Mouse (Mus musculus) 3T3-L1 (cell line): ENCODE results near the gene Pdxdc1.
"Not testable (repeated sequence)": the region's sequence is repeated elsewhere in the genome, so short reads cannot be mapped to it uniquely, and the experiment has no call there.

Experiments
- DNase-seq: peaks from one replicate; pipeline ENCODE4 v3.0.0-alpha.2; 2015; ENCODE audit warnings: low read depth, low spot score

The Pdxdc1 gene

GRCm38 (mm10) chr16:13883094-13883774 is 19.7 kb downstream of the Pdxdc1 start:
- no peak for DNase-seq

GRCm38 (mm10) chr16:13875483-13875882 is 27.4 kb downstream of the Pdxdc1 start:
- peak; percentile 57 for DNase-seq

DNA sequence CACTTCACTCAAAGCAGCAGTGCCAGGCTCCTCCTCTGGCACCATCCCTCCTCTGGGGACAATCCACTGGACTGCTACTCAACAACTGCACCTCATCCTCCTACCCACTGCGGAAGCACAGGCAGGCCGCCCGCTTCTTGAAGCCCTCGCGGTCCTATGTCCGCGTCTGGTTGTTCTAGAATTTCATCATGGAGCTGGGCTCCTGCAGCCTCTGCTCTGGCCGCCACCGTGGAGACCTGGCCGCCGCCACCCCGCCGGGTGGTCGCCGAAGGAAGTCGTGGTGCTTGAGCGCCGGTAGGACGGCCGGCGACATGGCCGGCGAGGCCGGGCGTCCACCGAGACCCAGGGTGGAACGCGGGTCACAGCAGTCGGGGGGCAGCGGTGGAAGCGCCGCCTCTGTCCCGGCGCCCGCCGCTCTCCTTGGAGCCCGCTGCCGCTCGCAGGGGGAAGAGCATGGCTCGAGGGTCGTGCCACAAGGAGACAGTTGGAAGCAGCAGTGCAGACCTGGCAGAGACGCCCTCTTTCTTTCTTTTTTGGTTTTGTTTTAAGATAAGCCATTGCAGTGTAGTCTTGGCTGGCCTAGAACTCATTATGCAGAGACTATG is 34.9 kb downstream of the Pdxdc1 start:
- DNase-seq: no peak

DNA sequence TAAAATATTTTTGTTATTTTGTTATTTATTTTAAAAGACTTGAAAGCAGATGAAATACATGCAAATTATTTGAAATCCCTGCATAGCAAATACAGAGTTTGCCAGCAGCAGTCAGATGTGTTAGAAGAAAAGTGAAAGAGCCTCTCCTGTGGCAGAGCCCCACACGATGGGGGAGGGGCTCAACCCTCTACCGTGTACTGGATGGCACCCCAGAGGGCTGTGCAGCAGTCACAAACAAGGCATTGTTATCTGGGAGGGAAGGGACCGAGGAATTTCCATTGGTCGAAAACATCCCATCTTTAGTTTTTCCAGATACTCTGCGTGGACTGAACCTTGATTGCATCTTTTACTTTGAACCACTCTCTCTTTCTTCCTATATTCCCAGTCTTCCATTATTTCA is 35.5 kb downstream of the Pdxdc1 start:
- not testable (repeated sequence) for DNase-seq

DNA sequence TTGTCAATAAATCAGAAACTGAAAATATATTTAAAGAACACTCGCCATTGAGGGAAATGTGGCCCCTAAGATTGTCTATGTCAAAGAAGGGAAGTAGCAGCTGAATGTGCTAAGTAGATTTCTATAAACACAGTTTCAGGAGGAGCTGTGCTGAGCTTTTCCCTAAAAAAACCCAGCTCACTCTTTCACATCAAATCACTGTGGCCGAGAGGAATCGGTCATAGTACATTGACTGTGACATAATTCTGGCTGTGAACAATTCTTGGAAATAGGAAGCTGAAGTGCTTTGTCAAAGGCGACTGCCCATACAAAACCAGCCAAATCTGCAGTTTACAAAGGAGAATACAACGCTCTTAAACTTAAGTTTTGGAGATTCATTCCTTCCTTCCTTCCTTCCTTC is 36.3 kb downstream of the Pdxdc1 start:
- no peak for DNase-seq

GRCm38 (mm10) chr16:13866076-13866475 is 36.9 kb downstream of the Pdxdc1 start:
- no peak for DNase-seq

GRCm38 (mm10) chr16:13853886-13854285 is 49.0 kb downstream of the Pdxdc1 start:
- DNase-seq: no peak

DNA sequence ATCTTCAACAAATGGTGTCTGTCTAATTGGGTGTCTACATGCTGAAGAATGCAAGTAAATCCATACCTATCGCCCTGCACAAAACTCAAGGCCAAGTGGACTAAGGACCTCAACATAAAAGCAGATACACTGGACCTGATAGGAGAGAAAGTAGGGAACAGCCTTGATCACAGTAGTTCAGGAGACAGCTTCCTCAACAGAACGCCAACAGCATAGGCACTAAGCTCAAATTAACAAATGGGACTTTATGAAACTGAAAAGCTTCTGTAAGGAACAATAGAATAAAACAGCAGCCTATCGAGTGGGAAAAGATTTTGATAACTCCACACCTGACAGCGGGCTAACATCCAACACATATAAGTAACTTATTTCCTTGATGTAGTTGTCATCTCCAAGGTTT is 51.5 kb downstream of the Pdxdc1 start:
- no peak for DNase-seq

DNA sequence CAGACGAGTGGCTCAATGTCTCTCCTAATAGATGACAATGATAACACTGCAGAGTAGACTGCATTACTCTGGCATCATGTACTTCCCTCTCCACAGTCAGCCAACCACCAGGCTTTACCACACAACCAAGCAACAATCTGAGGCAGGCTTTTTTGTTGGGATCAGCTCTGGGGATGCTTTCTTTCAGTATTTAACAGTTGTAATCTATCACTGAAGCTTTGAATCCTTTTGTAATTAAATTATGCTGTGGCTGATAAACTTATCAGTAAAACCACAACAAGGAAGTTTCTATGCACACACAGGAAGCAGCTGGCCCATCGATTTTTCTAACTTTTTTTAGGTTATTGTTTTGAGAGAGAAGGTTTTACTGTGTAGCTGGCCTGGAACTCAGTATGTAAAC is 54.6 kb downstream of the Pdxdc1 start:
- DNase-seq: no peak

DNA sequence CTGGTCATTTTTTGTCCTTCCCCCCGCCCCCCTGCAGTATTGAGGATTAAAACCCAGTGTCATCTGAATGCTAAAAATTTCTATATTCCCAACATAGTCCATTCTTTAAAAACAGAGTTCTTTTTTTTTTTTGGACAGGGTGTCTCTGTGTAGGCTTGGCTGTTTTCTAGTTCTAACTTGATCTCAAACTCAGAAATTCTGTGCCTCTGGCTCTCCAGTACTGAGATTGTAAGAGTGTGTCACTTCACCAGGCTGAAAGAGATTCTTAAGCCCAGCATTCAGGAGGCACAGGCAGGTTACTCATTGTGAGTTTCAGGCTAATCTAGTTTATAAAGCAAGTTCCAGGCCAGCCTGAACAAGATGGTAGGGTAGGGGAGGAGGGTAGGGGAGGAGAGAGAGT is 56.3 kb downstream of the Pdxdc1 start:
- DNase-seq: no peak

- DNase-seq: no peak
These were observed 57.9 kb downstream of the Pdxdc1 start for GRCm38 (mm10) chr16:13845031-13845430.

DNA sequence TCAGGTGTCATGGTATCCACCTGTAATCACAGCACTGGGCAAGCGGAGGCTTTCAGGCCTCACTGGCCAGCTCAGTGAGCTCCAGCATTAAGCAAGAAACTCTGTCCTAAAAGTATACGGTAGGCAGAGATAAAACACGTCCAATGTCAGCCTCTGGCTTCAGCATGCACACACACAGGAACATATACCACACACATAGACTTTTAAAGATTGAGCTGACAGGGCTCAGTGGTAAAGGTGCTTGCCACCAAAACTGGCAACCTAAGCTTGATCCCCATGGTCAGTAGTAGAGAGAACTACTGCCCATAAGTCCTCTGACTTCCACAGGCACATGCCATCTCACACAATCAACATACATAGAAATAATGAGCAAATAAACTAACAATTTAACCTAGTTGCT is 62.0 kb downstream of the Pdxdc1 start:
- no peak for DNase-seq

DNA sequence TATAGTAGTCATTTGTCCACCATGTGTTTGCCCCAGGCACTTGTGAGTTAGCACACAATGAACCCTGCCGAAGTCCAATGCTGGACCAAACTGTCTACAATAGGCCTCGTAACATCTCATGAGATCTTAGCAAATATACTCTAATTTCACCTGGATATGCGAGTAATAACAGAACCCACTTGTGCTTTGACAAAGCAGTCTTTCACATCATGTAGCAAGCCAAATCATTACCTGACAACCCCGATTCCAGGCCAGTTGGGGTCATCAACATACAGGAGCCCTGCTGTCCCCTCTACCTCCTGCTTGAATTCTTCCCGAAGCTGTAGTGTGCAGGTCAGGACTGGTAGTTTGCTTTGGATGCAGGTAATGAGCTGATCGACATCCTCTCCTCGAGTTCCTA is 62.9 kb downstream of the Pdxdc1 start:
- no peak for DNase-seq

DNA sequence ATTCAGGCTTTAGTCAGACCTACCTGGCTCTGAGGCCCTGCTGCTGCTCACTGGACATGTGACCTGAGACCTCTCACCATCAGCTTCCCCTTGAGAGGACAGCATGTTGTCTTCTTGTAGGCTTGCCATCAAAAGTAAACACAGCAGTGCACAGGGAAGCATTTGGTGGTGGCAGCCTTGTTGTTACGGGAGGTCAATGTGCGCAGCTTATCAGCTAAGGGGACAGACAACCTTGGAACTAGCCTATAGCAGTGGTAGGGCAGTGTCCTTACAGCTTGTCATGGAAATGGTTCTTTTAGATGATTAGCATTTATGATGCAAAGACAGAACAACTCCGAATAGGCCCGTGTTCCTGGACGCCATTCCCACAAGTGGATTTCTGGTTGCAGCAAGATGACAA is 68.5 kb downstream of the Pdxdc1 start:
- no peak for DNase-seq

- no peak for DNase-seq
These were observed 71.3 kb downstream of the Pdxdc1 start for GRCm38 (mm10) chr16:13831606-13832005.

DNA sequence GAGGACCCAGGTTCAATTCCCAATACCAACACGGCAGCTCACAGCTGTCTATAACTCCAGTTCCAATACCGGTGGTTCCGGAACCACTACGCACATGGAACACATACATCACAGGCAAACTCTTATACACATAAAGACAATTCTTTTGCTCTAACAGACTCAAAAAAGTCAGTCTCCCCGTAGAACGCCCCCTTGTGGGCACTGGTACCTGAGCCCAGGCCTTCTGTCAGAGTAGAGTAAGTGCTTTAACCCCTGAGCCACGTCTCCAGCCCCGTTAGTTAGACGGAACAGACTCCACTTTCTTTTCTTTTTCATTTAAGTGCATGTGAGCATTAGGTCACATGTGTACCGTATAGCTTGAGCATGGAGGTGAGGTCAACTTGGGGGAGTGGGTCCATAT is 72.5 kb downstream of the Pdxdc1 start:
- no peak for DNase-seq

- DNase-seq: peak; percentile 68
These were observed 76.4 kb downstream of the Pdxdc1 start for GRCm38 (mm10) chr16:13826511-13826910.

DNA sequence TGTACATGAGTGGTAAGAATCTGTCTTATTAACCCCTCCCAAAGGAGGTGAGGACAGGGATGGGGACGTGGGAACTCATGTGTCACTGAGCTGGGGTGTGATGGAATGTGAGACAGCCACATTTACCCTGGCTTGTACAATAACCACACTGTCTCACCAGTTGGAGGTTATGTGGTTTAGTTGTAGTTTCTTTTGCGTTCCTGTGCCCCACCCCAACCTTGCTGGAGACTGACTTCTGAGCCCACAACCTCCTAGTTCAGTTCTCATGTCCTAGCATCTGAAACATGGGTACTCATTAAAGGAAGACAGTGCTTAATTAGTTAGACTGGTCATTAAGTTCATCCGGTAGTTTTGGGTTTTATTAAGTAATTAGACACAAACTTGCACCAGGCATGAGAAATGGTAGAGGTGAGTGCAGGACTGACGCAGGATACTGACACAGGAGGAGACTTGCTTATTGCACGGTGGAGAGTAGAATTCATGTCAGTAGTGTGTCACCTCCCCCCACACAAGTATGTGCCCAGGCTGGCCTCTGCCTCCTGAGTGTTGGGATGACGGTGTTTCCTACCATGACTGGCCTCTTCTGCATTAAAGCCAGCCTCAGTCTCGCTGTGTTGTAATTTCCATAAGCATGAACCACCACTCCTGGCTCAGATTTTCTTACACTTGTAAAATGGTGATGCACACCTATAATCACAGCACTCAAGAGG is 77.0 kb downstream of the Pdxdc1 start:
- peak; percentile 82 for DNase-seq

- no peak for DNase-seq
These were observed 82.2 kb downstream of the Pdxdc1 start for GRCm38 (mm10) chr16:13820771-13821170.

DNA sequence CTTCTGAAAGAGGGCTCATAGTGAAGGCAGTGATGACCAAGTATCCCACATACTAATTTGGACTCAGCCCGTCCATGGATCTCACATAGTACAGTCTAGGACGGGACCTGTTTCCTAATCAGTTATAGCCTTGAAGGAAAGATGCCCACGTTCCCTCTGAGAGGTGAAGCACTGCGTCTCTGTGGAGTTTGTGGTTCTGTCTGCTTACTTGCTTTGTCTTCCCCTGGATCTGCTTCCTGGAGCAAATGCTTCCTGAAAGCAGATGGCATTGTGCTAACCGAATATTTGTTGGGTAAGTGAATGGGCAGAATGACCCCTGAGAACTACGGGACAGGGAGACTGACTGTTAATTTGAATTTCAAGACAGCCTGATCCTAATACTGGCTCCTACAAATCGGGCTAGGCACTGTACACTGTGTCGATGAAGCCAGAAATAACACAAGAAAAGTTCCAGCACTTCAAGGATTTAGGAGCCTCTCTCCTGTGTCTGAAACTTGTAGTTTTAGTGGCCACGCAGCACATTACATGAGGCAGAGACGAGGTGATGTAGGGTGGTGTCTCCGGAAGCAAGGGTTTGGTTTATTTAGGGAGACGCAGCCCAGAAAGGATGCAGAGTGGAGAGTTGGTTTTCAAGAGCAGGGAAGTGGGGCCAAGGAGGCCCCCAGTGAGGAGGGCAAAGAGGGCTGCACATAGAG is 83.0 kb downstream of the Pdxdc1 start:
- DNase-seq: peak; percentile 59

DNA sequence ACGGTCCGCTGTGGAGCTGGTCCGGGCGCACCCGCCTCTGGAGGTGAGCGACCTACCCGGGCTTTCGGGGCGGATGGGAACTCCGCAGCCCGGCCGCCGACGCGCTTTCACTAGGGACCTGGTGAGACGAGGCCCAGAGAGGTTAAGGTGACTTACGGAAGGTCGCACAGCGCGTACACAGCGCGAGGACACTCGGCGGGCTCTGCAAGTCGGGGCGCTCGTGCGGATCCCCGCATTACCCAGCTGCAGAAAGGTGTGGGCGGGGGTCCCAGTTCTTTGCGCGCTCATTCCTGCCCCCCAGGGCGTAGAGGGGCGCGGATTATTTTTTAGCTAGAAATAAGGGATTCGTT is 83.6 kb downstream of the Pdxdc1 start:
- DNase-seq: no peak

GRCm38 (mm10) chr16:13818560-13819393 is 84.2 kb downstream of the Pdxdc1 start, which contains the start of gene Ntan1:
TSS of gene Ntan1 (plus strand) at chr16:13818845.
- peak; percentile 99 for DNase-seq
